Mouse (Mus musculus) forebrain, postnatal 0 days (tissue): ENCODE results near the gene C5ar1. TPM values are rescaled to one million over a fixed set of nuclear protein-coding genes. Genes with fewer than 3 reads are reported as not detected.

Experiments
- ATAC-seq: fragments of 200-750 bp; cut with Nextera tagmentation; 2 replicates; pipeline ENCODE4 v1.8.0; 2017; ENCODE audit warnings: mild to moderate bottlenecking, moderate library complexity
- DNase-seq: peaks from one replicate; pipeline ENCODE4 v3.0.0-alpha.2; 2015
- H3K27ac ChIP-seq: fragments of 300-500 bp; sonication (generic); 2 replicates; pipeline ENCODE4 v1.5.1; 2014; ENCODE audit warnings: low read depth, mild to moderate bottlenecking, antibody characterized with exemption, low read length, moderate library complexity, mixed read lengths
- H3K27me3 ChIP-seq: fragments of 300-500 bp; sonication (generic); 2 replicates; pipeline ENCODE4 v1.6.1; 2014; ENCODE audit warnings: mild to moderate bottlenecking, low read length, mixed read lengths; ENCODE audit not compliant: insufficient read depth
- H3K36me3 ChIP-seq: fragments of 300-500 bp; sonication (generic); 2 replicates; pipeline ENCODE4 v1.6.1; 2014; ENCODE audit warnings: mild to moderate bottlenecking, moderate library complexity; ENCODE audit not compliant: insufficient read depth
- H3K4me1 ChIP-seq: fragments of 300-500 bp; sonication (generic); 2 replicates; pipeline ENCODE4 v1.6.1; 2014; ENCODE audit warnings: antibody characterized with exemption; ENCODE audit not compliant: insufficient read depth
- H3K4me2 ChIP-seq: fragments of 300-500 bp; sonication (generic); 2 replicates; pipeline ENCODE4 v1.6.1; 2014; ENCODE audit warnings: low read depth, mild to moderate bottlenecking, moderate library complexity
- H3K4me3 ChIP-seq: fragments of 300-500 bp; sonication (generic); 2 replicates; pipeline ENCODE4 v1.5.1; 2014; ENCODE audit warnings: low read depth, low read length, mixed read lengths
- H3K9ac ChIP-seq: fragments of 300-500 bp; sonication (generic); 2 replicates; pipeline ENCODE4 v1.6.1; 2014; ENCODE audit warnings: mild to moderate bottlenecking
- H3K9me3 ChIP-seq: fragments of 300-500 bp; sonication (generic); 2 replicates; pipeline ENCODE4 v1.6.1; 2016; ENCODE audit warnings: low read length
- CTCF ChIP-seq: sonication (generic); IDR thresholded peaks from 2 replicates; pipeline ENCODE4 v1.5.1; 2016; ENCODE audit warnings: antibody characterized with exemption, control low read depth, low read depth
- WGBS: fragments of 180-500 bp; shearing (Covaris S2); extraction: QIAGEN DNeasy Blood & Tissue Kit; methylation state at CpG from one replicate; pipeline ENCODE4 v1.1.7; 2014; 5-methylcytosine and 5-hydroxymethylcytosine counted together
- polyA plus RNA-seq: library from polyadenylated mRNA; unstranded; fragments of >200 nt; fragmentation: Nextera tagmentation; extraction: Ambion mirVana; gene quantifications from 2 replicates; pipeline ENCODE4 v1.2.1, GENCODE M21; 2015
- total RNA-seq: library from RNA; depleted of rRNA; stranded (reverse); fragments of >200 nt; gene quantifications from 2 replicates; pipeline ENCODE4 v1.2.3, GENCODE M21; 2014

The C5ar1 gene
- total and polyA plus RNA-seq, 2 experiments from 2014 or later = 0.52 to 1.7 TPM

DNA sequence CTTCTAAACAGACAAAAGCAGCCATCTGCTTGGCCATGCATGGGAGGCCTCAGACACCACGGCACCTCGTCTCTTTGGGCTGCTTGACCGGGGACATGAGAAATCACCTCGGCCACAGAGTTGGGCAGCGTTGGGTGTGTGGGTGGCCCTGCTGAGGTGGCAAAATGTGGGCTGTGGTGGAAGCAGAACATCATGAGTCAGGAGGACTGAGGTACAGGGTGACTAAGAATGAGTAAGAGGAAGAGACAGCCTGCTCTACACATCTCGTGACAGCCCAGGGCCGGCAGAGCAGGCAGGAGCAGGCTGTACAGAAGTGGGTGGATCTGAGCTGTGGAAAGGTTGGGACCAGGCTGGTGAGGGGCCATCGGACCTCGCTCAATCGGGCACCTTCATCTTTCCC, 51.8 kb downstream of the C5ar1 start:
- Histone ChIP-seq H3K27me3 (no peaks in the 10 kb centered on the region), H3K4me1 (no peaks in the 10 kb centered on the region), H3K4me2 (no peak overlapping the region), H3K9me3 (no peaks in the 10 kb centered on the region), H3K27ac (no peak overlapping the region), H3K9ac (no peak overlapping the region), H3K4me3 (no peak overlapping the region), H3K36me3 (peaks cover 58% of the 10 kb centered on the region)
- 91% methylated on average over 10 of the region's 10 CpGs for WGBS
- ATAC-seq (no peak; the same call in 1 of the 2 replicates), DNase-seq (no peak)
- no peak for TF ChIP-seq CTCF

- H3K9me3 ChIP-seq = no peaks in the 10 kb centered on the region
- H3K4me3 ChIP-seq = no peak overlapping the region
- no peak overlapping the region for H3K4me2 ChIP-seq
- TF ChIP-seq CTCF = no peak
- H3K36me3 ChIP-seq = peaks cover 58% of the 10 kb centered on the region
- H3K27me3 ChIP-seq = no peaks in the 10 kb centered on the region
- DNase-seq (no peak), ATAC-seq (no peak)
- 82% methylated on average over 7 of the region's 7 CpGs for WGBS
- H3K4me1 ChIP-seq = no peaks in the 10 kb centered on the region
- H3K9ac ChIP-seq = no peak overlapping the region
- no peak overlapping the region for H3K27ac ChIP-seq
Measured at GRCm38 (mm10) chr7:16207076-16207475, 52.3 kb downstream of the C5ar1 start.

GRCm38 (mm10) chr7:16204791-16205190, 54.5 kb downstream of the C5ar1 start:
- Histone ChIP-seq H3K9ac (no peak overlapping the region), H3K27me3 (no peaks in the 10 kb centered on the region), H3K4me2 (no peak overlapping the region), H3K36me3 (peaks cover 51% of the 10 kb centered on the region), H3K4me3 (no peak overlapping the region), H3K4me1 (no peaks in the 10 kb centered on the region), H3K9me3 (no peaks in the 10 kb centered on the region), H3K27ac (no peak overlapping the region)
- ATAC-seq (no peak), DNase-seq (no peak)
- TF ChIP-seq CTCF = no peak
- 84% methylated on average over 9 of the region's 9 CpGs for WGBS

DNA sequence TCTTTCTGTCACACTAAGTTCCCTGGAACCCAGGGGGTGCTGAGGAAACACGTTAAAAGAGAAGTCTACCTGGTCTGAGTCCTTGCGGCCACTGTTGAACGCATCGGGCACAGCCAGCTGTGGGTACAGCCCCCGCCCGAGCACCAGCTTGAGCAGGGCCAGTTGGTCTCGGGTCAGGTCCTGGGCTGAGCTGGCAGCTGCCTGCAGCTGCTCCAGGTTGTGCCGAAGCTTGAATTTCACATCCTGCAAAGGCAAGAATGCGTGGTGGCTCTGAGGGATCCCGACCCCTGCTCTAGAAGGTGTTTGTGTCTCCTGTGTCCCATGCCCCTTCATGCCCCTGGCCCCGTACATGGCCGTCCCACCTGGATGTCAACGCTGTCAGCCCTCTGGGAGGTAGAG, 55.8 kb downstream of the C5ar1 start:
- H3K4me2 ChIP-seq = no peak overlapping the region
- DNase-seq (no peak), ATAC-seq (no peak)
- H3K4me3 ChIP-seq = no peak overlapping the region
- H3K9ac ChIP-seq = no peak overlapping the region
- H3K36me3 ChIP-seq = peaks cover 52% of the 10 kb centered on the region
- no peaks in the 10 kb centered on the region for H3K4me1 ChIP-seq
- WGBS = 95% methylated on average over 13 of the region's 13 CpGs
- H3K9me3 ChIP-seq = no peaks in the 10 kb centered on the region
- no peak for TF ChIP-seq CTCF
- no peak overlapping the region for H3K27ac ChIP-seq
- no peaks in the 10 kb centered on the region for H3K27me3 ChIP-seq

DNA sequence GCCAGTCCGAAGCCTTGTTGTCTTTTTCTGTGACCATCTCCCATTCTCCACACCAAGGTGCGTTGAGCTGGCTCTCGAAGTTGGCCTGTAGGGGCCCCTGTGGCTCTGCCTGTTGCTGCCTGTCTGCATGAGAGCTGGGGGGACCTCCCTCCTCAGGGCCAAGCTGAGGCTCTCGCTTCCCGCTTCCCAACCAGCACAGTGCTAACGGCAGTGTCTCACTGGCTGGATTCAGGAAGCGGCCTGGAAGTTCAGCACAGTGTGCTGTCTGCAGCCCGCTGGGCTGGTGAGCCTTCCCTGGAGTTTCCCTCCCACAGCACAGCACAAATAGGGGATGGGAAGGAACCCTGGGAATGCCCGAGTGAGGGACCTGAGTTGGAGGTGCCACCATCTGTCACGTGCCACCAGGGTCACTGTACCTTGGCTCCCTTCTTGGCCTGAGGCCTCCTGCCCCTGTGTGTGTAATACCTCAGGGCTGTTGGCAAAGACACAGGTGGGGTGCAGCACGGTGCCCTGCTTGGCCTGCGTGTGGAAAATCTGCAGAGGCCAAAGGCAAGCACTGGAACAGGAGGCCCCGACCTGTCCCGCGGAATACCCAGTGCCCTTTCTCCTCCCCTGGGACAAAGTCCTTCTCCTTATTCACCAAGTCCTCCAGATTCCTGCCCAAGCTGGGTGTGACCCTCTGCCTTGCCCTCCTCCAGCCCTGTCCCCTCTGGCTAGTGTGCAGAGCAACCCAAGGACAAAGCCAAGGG, 56.4 kb downstream of the C5ar1 start:
- no peak overlapping the region for H3K9ac ChIP-seq
- H3K9me3 ChIP-seq = no peaks in the 10 kb centered on the region
- WGBS = 85% methylated on average over 15 of the region's 15 CpGs

DNA sequence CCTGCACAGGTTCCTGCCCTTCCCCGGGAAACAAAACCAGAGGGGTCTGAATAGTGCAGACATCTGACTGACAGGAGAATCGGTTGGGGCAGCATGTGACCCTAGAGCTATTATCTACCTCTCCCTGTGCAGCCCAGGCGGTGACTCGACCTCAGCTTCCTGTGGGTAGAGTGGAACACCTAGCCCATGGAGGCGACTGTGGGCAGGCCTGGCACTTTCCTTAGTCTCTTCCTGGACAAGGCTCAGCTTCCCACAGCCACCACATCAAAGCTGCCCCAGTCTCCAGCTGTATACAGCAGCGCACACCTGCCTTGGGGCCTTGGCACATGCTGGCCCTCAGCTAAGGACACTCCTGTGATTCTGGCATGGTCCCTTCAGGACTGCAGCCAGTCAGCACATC, 58.2 kb downstream of the C5ar1 start:
- Histone ChIP-seq H3K27me3 (no peaks in the 10 kb centered on the region), H3K4me1 (no peaks in the 10 kb centered on the region), H3K4me2 (no peak overlapping the region), H3K9me3 (no peaks in the 10 kb centered on the region), H3K4me3 (no peak overlapping the region), H3K36me3 (peaks cover 60% of the 10 kb centered on the region), H3K27ac (no peak overlapping the region), H3K9ac (no peak overlapping the region)
- ATAC-seq (no peak), DNase-seq (no peak)
- TF ChIP-seq CTCF = no peak
- 82% methylated on average over 6 of the region's 6 CpGs for WGBS

More for the DNA sequence above, 56.4 kb downstream of the C5ar1 start:
- Histone ChIP-seq H3K4me3 (no peak overlapping the region), H3K4me2 (no peak overlapping the region), H3K27me3 (no peaks in the 10 kb centered on the region), H3K36me3 (peaks cover 58% of the 10 kb centered on the region), H3K4me1 (no peaks in the 10 kb centered on the region), H3K27ac (no peak overlapping the region)
- TF ChIP-seq CTCF = no peak
- DNase-seq = no peak
- no peak for ATAC-seq

- no peak for TF ChIP-seq CTCF
- Histone ChIP-seq H3K4me2 (no peak overlapping the region), H3K27ac (no peak overlapping the region), H3K36me3 (peaks cover 48% of the 10 kb centered on the region), H3K9me3 (no peaks in the 10 kb centered on the region), H3K27me3 (no peaks in the 10 kb centered on the region), H3K9ac (no peak overlapping the region), H3K4me3 (no peak overlapping the region), H3K4me1 (no peaks in the 10 kb centered on the region)
- 90% methylated on average over 11 of the region's 11 CpGs for WGBS
- no peak for DNase-seq
- ATAC-seq = no peak
Measured at GRCm38 (mm10) chr7:16198540-16198939, 60.8 kb downstream of the C5ar1 start.
